Mouse (Mus musculus) kidney, adult 2 months (tissue): ENCODE results near the gene Slc2a1.

Source experiments
- CTCF ChIP-seq: fragments of 200-500 bp; conservative IDR thresholded peaks from 2 replicates; pipeline ENCODE4 v1.5.1; 2011; ENCODE audit warnings: low read depth, mild to moderate bottlenecking, control low read depth, low read length, moderate library complexity, mixed read lengths; ENCODE audit not compliant: insufficient read depth, insufficient read length
- POLR2A ChIP-seq: fragments of 200-500 bp; IDR thresholded peaks from one replicate; pipeline ENCODE4 v1.6.1; 2011; ENCODE audit warnings: low read depth, low read length, control low read depth

DNA sequence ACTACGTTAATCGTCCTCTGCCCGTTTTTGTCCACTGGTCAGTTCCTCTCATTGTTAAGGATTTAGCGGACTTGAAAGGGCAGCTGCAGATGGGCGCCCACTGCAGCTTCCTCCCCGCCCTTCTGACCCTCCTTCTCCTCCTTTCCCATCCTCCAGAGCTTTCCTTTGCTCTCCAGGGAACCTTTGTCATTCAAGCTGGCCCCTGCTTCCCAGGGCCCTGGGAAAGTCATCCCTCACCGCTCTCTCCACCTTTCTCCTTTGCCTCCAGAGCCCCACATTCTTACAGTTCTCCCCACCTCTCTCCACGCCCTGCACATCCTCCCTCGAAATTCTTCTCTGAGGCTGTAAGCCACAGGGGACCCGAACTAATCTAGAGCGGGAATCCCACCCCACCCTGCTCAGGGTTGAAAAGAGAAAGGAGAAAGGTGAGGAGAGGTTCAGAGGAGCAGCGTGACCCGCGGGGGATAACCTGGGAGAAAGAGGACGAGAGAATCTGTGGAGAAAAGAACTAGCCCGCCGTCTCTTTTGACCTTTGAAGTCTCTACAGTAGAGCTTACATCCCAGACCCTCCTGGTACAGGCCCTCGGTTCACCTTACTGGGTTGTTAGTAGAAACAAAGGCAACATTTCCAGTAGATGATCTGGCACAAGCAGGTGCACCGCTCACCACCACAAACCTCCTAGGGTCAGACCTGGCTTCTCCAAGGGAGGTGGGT, 36.7 kb upstream of the Slc2a1 start:
- no peak for TF ChIP-seq CTCF
- no peak for TF ChIP-seq POLR2A
